8 mouse cellular contexts compared by ENCODE assay signal in the genomic region with DNA sequence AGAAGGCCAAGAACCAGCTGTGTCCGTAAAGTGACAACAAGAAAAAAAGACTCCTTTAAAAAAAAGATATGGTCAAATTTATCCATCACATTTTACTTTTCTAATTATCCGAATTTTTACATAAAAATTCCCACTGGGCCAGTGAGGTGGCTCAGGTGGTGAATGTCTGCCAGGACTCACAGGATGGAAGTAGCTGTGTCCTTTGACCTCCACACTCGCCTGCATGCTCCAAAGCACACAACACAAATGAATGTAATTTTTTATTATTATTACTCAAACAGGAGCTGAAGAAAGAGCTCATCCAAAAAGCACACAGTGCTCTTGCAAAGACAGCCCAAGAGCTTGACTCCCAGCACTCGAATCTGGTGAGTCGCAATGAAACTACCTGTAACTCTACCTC. TPM values are rescaled to one million over a fixed set of nuclear protein-coding genes. Genes with fewer than 3 reads are reported as not detected.
DNase-seq lines count a peak whose midpoint lies in the region; ATAC-seq and TF ChIP-seq lines count a peak whose summit lies in the region.

No protein-coding gene starts in this region.

- no peaks in the 10 kb centered on the region for H3K36me3 ChIP-seq in ES-E14 (ENCODE audit: control insufficient read depth, insufficient read depth, low read length, poor library complexity, severe bottlenecking)
- peaks cover 5% of the 10 kb centered on the region; the same call in 1 of the 2 replicates for H3K36me3 ChIP-seq in intestine, embryonic 14.5 days (ENCODE audit: control insufficient read depth, insufficient read depth, low read length)
- no peaks in the 10 kb centered on the region for H3K36me3 ChIP-seq in liver, postnatal 0 days (replicated peaks; ENCODE audit: insufficient read depth, low read length)

- no peak for TF ChIP-seq POLR2A in bone marrow macrophage, adult 2 months (IDR thresholded peaks at IDR 0.05; ENCODE audit: borderline replicate concordance, low read depth, low read length)

- no peak overlapping the region for H3K27ac ChIP-seq in ES-E14 (ENCODE audit: insufficient read depth, low read depth, low read length, poor library complexity, severe bottlenecking)
- H3K27ac ChIP-seq in bone marrow macrophage, adult 2 months (ENCODE audit: insufficient read depth, low read depth, low read length) = no peak overlapping the region
- H3K27ac ChIP-seq in intestine, embryonic 14.5 days (ENCODE audit: low read depth) = no peak overlapping the region
- no peak overlapping the region for H3K27ac ChIP-seq in liver, postnatal 0 days (ENCODE audit: low read depth)

- no peak for ATAC-seq in intestine, embryonic 14.5 days (replicated peaks; ENCODE audit: low FRiP score, low TSS enrichment, low read depth)
- no peak for ATAC-seq in liver, postnatal 0 days

- H3K9me3 ChIP-seq in ES-E14 (ENCODE audit: control insufficient read depth, insufficient read depth, low read depth, low read length) = no peaks in the 10 kb centered on the region
- H3K9me3 ChIP-seq in intestine, embryonic 14.5 days (ENCODE audit: control insufficient read depth, low read length) = no peaks in the 10 kb centered on the region
- no peaks in the 10 kb centered on the region for H3K9me3 ChIP-seq in liver, postnatal 0 days (ENCODE audit: low read length)

- H3K4me2 ChIP-seq in intestine, embryonic 14.5 days (ENCODE audit: low read length) = peak overlapping the region; percentile 91
- peak overlapping the region; percentile 81 for H3K4me2 ChIP-seq in liver, postnatal 0 days (ENCODE audit: low read depth, low read length)

- H3K4me3 ChIP-seq in ES-E14 (ENCODE audit: insufficient read depth in 1 of 2, low read depth in 1 of 2, low read length in 2 of 2, poor library complexity in 1 of 2, severe bottlenecking in 1 of 2) = peak overlapping the region; percentile 9 to 98; a peak in 3 of 4 replicates
- peak overlapping the region; percentile 89 for H3K4me3 ChIP-seq in bone marrow macrophage, adult 2 months (ENCODE audit: insufficient read depth, low read length)
- H3K4me3 ChIP-seq in intestine, embryonic 14.5 days (ENCODE audit: low read depth, low read length) = peak overlapping the region; percentile 100
- H3K4me3 ChIP-seq in liver, postnatal 0 days (ENCODE audit: low read depth, low read length) = peak overlapping the region; percentile 95

- H3K4me1 ChIP-seq in ES-E14 (ENCODE audit: control insufficient read depth in 2 of 2, insufficient read depth in 2 of 2, low read length in 2 of 2, poor library complexity in 1 of 2) = peaks cover 0 to 5% of the 10 kb centered on the region in 2 experiments; a peak in 1 of 4 replicates
- H3K4me1 ChIP-seq in bone marrow macrophage, adult 2 months (ENCODE audit: control insufficient read depth, insufficient read depth, low read length) = peaks cover 9% of the 10 kb centered on the region
- H3K4me1 ChIP-seq in intestine, embryonic 14.5 days (replicated peaks; ENCODE audit: control insufficient read depth, insufficient read depth, low read length) = peaks cover 17% of the 10 kb centered on the region
- H3K4me1 ChIP-seq in liver, postnatal 0 days (ENCODE audit: insufficient read depth) = peaks cover 19% of the 10 kb centered on the region; the same call in 1 of the 2 replicates

- no peak overlapping the region for H3K9ac ChIP-seq in ES-E14 (ENCODE audit: insufficient read depth, low read depth, low read length, poor library complexity, severe bottlenecking)
- H3K9ac ChIP-seq in intestine, embryonic 14.5 days (ENCODE audit: low read length) = peak overlapping the region; percentile 99
- peak overlapping the region; percentile 97 for H3K9ac ChIP-seq in liver, postnatal 0 days (replicated peaks)

- no peak for TF ChIP-seq EP300 in liver, postnatal 0 days (IDR thresholded peaks at IDR 0.05; ENCODE audit: low read depth)

- no peak for TF ChIP-seq CTCF in bone marrow macrophage, adult 2 months (IDR thresholded peaks at IDR 0.05; ENCODE audit: low read depth, low read length)
- no peak for TF ChIP-seq CTCF in liver, postnatal 0 days (IDR thresholded peaks at IDR 0.05; ENCODE audit: low read depth)

- in situ Hi-C loops in ES-E14 (cut with MboI; ENCODE audit: low sequenced_read_pairs in 2 of 2, unreplicated experiment in 2 of 2) = no loop called here

- no peak for DNase-seq in ES-E14 (ENCODE audit: low read depth, low spot score)
- DNase-seq in intestine, embryonic 14.5 days (ENCODE audit: low spot score) = no peak
- no peak for DNase-seq in liver, postnatal 0 days
- no peak for DNase-seq in adrenal gland, adult 18-20 months (ENCODE audit: low spot score in 2 of 2)
- DNase-seq in layer of hippocampus, postnatal 14 days (ENCODE audit: low spot score in 2 of 2) = no peak
- DNase-seq in c-Kit-positive CD71-positive TER-119-positive erythroid progenitor cells, embryonic 14.5 days (ENCODE audit: low spot score) = no peak
- no peak for DNase-seq in gastrocnemius, postnatal 10 days

- 10% methylated on average over 5 of the region's 5 CpGs for WGBS in intestine, embryonic 14.5 days
- WGBS in liver, postnatal 0 days (ENCODE audit: insufficient replicate concordance) = 37% methylated on average over 5 of the region's 5 CpGs

- no peaks in the 10 kb centered on the region for H3K27me3 ChIP-seq in intestine, embryonic 14.5 days (replicated peaks; ENCODE audit: control insufficient read depth, insufficient read depth, low read length)
- H3K27me3 ChIP-seq in liver, postnatal 0 days (ENCODE audit: insufficient read depth, low read length) = no peaks in the 10 kb centered on the region

TF ChIP-seq in ES-E14, 5 proteins besides CTCF, POLR2A, EP300 and RAD21:
- TF ChIP-seq CHD2 (IDR thresholded peaks at IDR 0.05; ENCODE audit: low read depth, low read length) (no peak), MAFK (IDR thresholded peaks at IDR 0.05; ENCODE audit: insufficient read depth, low read depth, low read length) (no peak), ZNF384 (IDR thresholded peaks at IDR 0.05; ENCODE audit: low read depth, low read length) (no peak), HCFC1 (IDR thresholded peaks at IDR 0.05; ENCODE audit: borderline replicate concordance, insufficient read depth, low read length) (no peak), ZC3H11A (IDR thresholded peaks at IDR 0.05; ENCODE audit: borderline replicate concordance, low read depth, low read length) (no peak)

RNA-seq across cellular contexts. Expression of gene Hnrnpll, which starts 2.0 kb away (rescaled TPM):
- total RNA-seq in ES-E14 (2012; rRNA removed) = 36.4 and 40.9 TPM in 2 replicates
- polyA plus RNA-seq in bone marrow macrophage, adult 2 months (2012; ENCODE audit: insufficient read depth, insufficient read length, missing spikeins) = 44.9 and 47.7 TPM in 2 replicates
- polyA plus RNA-seq in intestine, embryonic 14.5 days (2014; fragmentation: Nextera tagmentation; extraction: Ambion mirVana) = 58.4 and 59.1 TPM in 2 replicates
- 13.4 and 14.9 TPM in 2 replicates for polyA plus RNA-seq in liver, postnatal 0 days (2015; fragmentation: Nextera tagmentation; extraction: Ambion mirVana)
- total RNA-seq in adrenal gland, adult 18-20 months (2021) = 10 to 100 TPM; 36.3 to 48.5 TPM
- 10 to 100 TPM; 59.5 to 65.4 TPM for total RNA-seq in layer of hippocampus, postnatal 14 days (2021)
- 10 to 100 TPM; 22.9 to 27.7 TPM for total RNA-seq in gastrocnemius, postnatal 10 days (2021)
